Mouse (Mus musculus): Measurements from ENCODE around the gene Acsf2. TPM values are rescaled to one million over a fixed set of nuclear protein-coding genes. Genes with fewer than 3 reads are reported as not detected.
"Not testable (repeated sequence)": the region's sequence is repeated elsewhere in the genome, so short reads cannot be mapped to it uniquely, and the experiment has no call there.

Acsf2 gene
- polyA plus RNA-seq (2015; fragmentation: Nextera tagmentation; extraction: Ambion mirVana): 1.7 TPM in 2 replicates

- Histone ChIP-seq H3K27ac (no peak within 1 kb of the TSS), H3K36me3 (no peaks in the 10 kb centered on the region), H3K4me2 (replicated peaks) (peak within 1 kb of the TSS; percentile 74), H3K27me3 (peaks cover 6% of the 10 kb centered on the region; the same call in 1 of the 2 replicates), H3K9ac (replicated peaks) (peak within 1 kb of the TSS; percentile 44), H3K4me3 (replicated peaks) (peak within 1 kb of the TSS; percentile 43), H3K4me1 (replicated peaks) (peaks cover 10% of the 10 kb centered on the region), H3K9me3 (no peaks in the 10 kb centered on the region)
- 1% methylated on average over 47 of the region's 52 CpGs for WGBS
- peak; percentile 83 for ATAC-seq
These were observed at the start of gene Acsf2 for GRCm38 (mm10) chr11:94601321-94602281. TSS of gene Acsf2 (minus strand) at chr11:94601871.

DNA sequence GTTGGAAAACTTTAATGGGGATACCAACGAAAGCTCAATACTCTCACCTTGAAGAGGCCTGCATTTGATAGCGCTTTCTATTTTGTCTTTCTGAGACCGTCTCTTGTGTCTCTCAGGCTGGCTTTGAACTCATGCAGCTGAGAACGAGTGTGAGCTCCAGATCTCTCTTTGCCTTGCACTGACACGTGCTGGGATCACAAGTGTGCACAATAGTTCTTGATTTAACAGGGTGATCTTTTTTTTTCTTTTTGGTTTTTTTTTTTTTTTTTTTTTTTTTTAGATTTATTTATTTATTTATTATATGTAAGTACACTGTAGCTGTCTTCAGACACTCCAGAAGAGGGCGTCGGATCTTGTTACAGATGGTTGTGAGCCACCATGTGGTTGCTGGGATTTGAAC lies 49.6 kb upstream of the Acsf2 start:
- H3K9me3 ChIP-seq; ATAC-seq; H3K27me3 ChIP-seq; H3K27ac ChIP-seq; H3K4me3 ChIP-seq (replicated peaks); H3K4me2 ChIP-seq (replicated peaks); H3K9ac ChIP-seq (replicated peaks): not testable (repeated sequence)
- Histone ChIP-seq H3K36me3 (peaks cover 35% of the 10 kb centered on the region), H3K4me1 (replicated peaks) (peaks cover 19% of the 10 kb centered on the region)
- WGBS: 95% methylated on average over 5 of the region's 7 CpGs

DNA sequence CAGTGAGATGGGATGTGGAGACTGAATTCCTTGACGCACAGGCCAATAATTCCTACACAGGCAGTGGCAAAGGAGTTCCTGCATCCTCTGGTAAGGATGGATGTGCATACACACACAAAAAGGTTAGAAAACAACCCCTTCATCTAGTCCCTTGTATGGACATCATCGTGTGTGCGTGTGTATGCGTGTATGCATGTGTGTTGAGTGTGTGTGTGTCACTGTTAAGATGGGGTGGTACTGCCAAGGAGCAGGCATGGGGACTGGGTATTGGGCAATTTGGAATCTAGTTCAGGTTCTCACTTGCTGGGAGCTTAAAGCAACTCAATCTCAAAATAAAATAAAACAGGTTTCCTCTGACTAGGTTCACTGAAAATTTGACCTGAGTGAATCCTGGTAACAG lies 44.8 kb upstream of the Acsf2 start:
- Histone ChIP-seq H3K36me3 (peaks cover 82% of the 10 kb centered on the region), H3K9ac (replicated peaks) (no peak overlapping the region)
- no peak for ATAC-seq

GRCm38 (mm10) chr11:94644461-94645219 lies 43.0 kb upstream of the Acsf2 start:
- no peak overlapping the region for H3K9ac ChIP-seq (replicated peaks)
- H3K27me3 ChIP-seq: no peaks in the 10 kb centered on the region
- H3K9me3 ChIP-seq: no peaks in the 10 kb centered on the region
- no peaks in the 10 kb centered on the region for H3K4me1 ChIP-seq (replicated peaks)
- H3K4me2 ChIP-seq (replicated peaks): no peak overlapping the region
- H3K36me3 ChIP-seq: peaks cover 88% of the 10 kb centered on the region
- no peak for ATAC-seq
- WGBS: 90% methylated on average over 8 of the region's 8 CpGs
- H3K4me3 ChIP-seq (replicated peaks): no peak overlapping the region
- H3K27ac ChIP-seq: no peak overlapping the region

More for the DNA sequence above, 44.8 kb upstream of the Acsf2 start:
- WGBS: 95% methylated on average over 4 of the region's 4 CpGs
- Histone ChIP-seq H3K4me2 (replicated peaks) (no peak overlapping the region), H3K9me3 (no peaks in the 10 kb centered on the region), H3K27me3 (no peaks in the 10 kb centered on the region), H3K4me1 (replicated peaks) (no peaks in the 10 kb centered on the region), H3K27ac (no peak overlapping the region), H3K4me3 (replicated peaks) (no peak overlapping the region)

DNA sequence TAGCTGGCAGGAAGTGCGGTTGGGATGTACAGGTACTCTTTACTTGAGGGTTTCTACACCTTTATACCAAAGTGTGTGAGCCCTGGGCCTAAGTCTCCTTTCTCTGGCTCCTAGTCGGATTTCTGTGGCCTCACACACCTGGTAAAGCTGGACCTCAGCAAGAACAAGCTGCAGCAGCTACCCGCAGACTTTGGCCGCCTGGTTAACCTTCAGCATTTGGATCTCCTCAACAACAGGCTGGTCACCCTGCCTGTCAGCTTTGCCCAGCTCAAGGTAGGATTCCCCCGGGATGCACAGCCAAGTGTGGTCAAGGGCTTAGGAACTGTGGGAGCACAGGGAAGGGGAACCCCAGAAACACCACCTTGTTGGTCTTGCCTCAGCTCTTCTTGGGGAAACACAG lies 32.8 kb upstream of the Acsf2 start:
- Histone ChIP-seq H3K27me3 (no peaks in the 10 kb centered on the region), H3K4me3 (replicated peaks) (no peak overlapping the region), H3K4me1 (replicated peaks) (peaks cover 16% of the 10 kb centered on the region), H3K27ac (no peak overlapping the region), H3K36me3 (peaks cover 76% of the 10 kb centered on the region), H3K9me3 (no peaks in the 10 kb centered on the region), H3K9ac (replicated peaks) (0 out of 2 replicates have a peak overlapping the region, but pooled peaks have one; percentile 23), H3K4me2 (replicated peaks) (no peak overlapping the region)
- no peak for ATAC-seq
- WGBS: 89% methylated on average over 5 of the region's 5 CpGs

GRCm38 (mm10) chr11:94632988-94633387 lies 31.3 kb upstream of the Acsf2 start:
- Histone ChIP-seq H3K4me1 (replicated peaks) (peaks cover 16% of the 10 kb centered on the region), H3K27ac (no peak overlapping the region), H3K4me2 (replicated peaks) (no peak overlapping the region), H3K9ac (replicated peaks) (no peak overlapping the region), H3K27me3 (no peaks in the 10 kb centered on the region), H3K4me3 (replicated peaks) (no peak overlapping the region), H3K36me3 (peaks cover 62% of the 10 kb centered on the region), H3K9me3 (no peaks in the 10 kb centered on the region)
- ATAC-seq: no peak
- 92% methylated on average over 8 of the region's 8 CpGs for WGBS

GRCm38 (mm10) chr11:94631969-94632368 lies 30.3 kb upstream of the Acsf2 start:
- no peak overlapping the region for H3K9ac ChIP-seq (replicated peaks)
- no peak overlapping the region for H3K27ac ChIP-seq
- no peaks in the 10 kb centered on the region for H3K9me3 ChIP-seq
- H3K4me2 ChIP-seq (replicated peaks): no peak overlapping the region
- no peak overlapping the region for H3K4me3 ChIP-seq (replicated peaks)
- H3K27me3 ChIP-seq: no peaks in the 10 kb centered on the region
- peaks cover 51% of the 10 kb centered on the region for H3K36me3 ChIP-seq
- over 99% methylated on average over 5 of the region's 5 CpGs for WGBS
- ATAC-seq: no peak
- H3K4me1 ChIP-seq (replicated peaks): peaks cover 16% of the 10 kb centered on the region

DNA sequence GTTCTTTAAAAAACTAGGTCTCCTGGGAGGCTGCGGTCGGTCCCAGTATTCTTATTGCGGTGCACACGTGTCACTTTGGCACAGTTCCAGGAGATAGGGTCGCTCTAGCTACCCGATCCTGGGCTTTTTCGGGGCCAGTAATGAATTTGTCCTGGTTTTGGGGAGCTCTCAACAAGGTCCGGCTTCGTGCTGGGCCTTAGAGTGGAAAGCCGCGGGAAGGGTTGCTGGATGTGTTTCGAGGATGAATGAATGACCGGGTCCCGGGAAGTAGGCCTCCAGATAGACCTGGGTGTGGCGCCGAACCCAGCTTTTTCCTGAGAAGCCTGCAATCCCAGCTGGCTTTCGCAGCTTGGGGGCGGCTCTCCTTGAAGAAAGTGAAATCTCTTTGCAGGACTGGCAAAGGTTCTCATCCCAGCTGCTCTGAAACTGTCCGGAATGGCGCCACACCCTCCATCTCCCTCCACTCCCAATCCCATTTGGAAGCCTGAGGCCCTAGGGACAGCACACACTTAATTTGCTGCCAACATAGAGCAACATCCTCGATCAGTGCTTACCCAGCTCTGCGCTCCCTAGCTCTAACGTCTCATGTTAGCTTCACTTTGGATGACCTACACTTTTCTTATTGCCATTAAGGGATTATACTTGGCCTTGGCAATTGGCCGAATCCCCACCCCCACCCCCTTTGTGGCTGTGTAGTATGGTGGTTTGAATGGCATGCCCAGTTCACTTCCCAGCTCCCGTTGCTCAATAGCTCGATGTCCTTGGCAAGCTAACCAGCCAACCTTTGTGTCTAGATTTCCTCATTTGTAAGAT lies 28.7 kb upstream of the Acsf2 start:
- Histone ChIP-seq H3K27me3 (no peaks in the 10 kb centered on the region), H3K9ac (replicated peaks) (peak overlapping the region; percentile 95), H3K36me3 (peaks cover 36% of the 10 kb centered on the region), H3K27ac (peak overlapping the region; percentile 72), H3K4me2 (replicated peaks) (peak overlapping the region; percentile 92), H3K4me1 (replicated peaks) (peaks cover 16% of the 10 kb centered on the region), H3K9me3 (no peaks in the 10 kb centered on the region), H3K4me3 (replicated peaks) (peak overlapping the region; percentile 98)
- peak; percentile 56 for ATAC-seq
- WGBS: 14% methylated on average over 26 of the region's 26 CpGs

GRCm38 (mm10) chr11:94629884-94630198 lies 28.2 kb upstream of the Acsf2 start:
- Histone ChIP-seq H3K27ac (peak overlapping the region; percentile 72), H3K4me1 (replicated peaks) (peaks cover 16% of the 10 kb centered on the region), H3K27me3 (no peaks in the 10 kb centered on the region), H3K4me3 (replicated peaks) (peak overlapping the region; percentile 98), H3K36me3 (peaks cover 30% of the 10 kb centered on the region), H3K9me3 (no peaks in the 10 kb centered on the region), H3K4me2 (replicated peaks) (peak overlapping the region; percentile 92), H3K9ac (replicated peaks) (peak overlapping the region; percentile 95)
- WGBS: 0% methylated on average over 27 of the region's 28 CpGs
- peak; percentile 81 for ATAC-seq

DNA sequence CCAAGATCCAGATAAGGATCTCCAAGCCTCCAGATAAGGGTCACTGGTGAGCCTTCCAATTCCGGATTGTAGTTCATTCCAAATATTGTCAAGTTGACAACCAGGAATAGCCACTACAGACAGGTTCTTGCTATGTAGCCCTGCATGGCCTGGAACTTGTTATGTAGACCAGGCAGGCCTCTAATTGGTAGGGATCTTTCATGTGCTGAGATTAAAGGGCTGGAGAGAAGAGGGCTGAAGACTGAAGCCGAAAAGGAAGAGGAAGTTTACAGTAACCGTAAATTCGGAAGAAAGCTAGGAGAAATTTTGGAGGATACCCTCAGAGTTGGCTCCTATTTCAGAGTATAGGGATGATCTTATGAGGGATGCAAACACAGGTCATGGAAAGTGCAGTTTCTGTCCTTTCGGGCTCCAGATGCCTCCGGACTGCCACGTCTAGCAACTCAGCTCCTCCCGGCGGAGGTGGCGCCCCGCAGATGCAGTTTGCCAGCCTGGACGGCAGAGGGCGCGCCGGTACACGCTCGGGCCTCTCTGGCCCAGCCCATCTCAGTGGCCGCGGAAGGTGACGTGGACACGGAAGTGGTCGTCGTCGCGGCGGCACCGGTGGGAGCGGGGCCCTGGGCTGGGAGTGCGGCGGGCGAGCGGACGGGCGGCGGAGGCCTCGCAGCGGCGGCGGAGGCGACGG lies 27.7 kb upstream of the Acsf2 start, which contains the start of gene Lrrc59:
Lrrc59 (plus strand) TSS at position 569 of the 685 bp plus-strand sequence.
- 8% methylated on average over 38 of the region's 41 CpGs for WGBS
- peak within 1 kb of the TSS; percentile 92 for H3K4me2 ChIP-seq (replicated peaks)
- no peaks in the 10 kb centered on the region for H3K9me3 ChIP-seq
- peaks cover 25% of the 10 kb centered on the region for H3K36me3 ChIP-seq
- H3K4me1 ChIP-seq (replicated peaks): peaks cover 16% of the 10 kb centered on the region
- H3K9ac ChIP-seq (replicated peaks): peak within 1 kb of the TSS; percentile 95
- ATAC-seq: peak; percentile 99
- peak within 1 kb of the TSS; percentile 98 for H3K4me3 ChIP-seq (replicated peaks)
- H3K27ac ChIP-seq: peak within 1 kb of the TSS; percentile 72
- no peaks in the 10 kb centered on the region for H3K27me3 ChIP-seq

DNA sequence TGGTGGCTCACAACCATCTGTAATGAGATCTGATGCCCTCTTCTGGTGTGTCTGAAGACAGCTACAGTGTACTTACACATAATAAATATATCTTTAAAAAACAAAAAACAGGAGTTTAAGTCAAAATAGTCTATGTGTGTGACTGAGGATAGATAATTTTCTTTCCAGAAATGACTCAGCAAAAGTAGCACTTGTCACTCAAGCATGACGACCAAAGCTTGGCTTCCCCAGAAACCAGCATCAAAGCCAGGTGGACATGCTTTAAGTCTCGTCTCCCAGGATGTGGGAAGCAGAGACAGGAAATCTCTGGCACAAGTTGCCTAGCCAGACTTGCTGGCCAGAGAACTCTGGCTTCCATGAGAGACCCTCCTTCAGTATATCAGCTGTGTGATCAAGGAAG lies 20.5 kb upstream of the Acsf2 start:
- ATAC-seq: no peak
- H3K9ac ChIP-seq (replicated peaks): no peak overlapping the region

More for the DNA sequence above, 20.5 kb upstream of the Acsf2 start:
- Histone ChIP-seq H3K4me1 (replicated peaks) (no peaks in the 10 kb centered on the region), H3K36me3 (no peaks in the 10 kb centered on the region), H3K4me3 (replicated peaks) (no peak overlapping the region), H3K27me3 (0 out of 2 replicates have a peak, but pooled peaks cover 3% of the 10 kb centered on the region), H3K27ac (no peak overlapping the region), H3K9me3 (no peaks in the 10 kb centered on the region), H3K4me2 (replicated peaks) (no peak overlapping the region)
- WGBS: 77% methylated on average over 2 of the region's 2 CpGs
